Mouse (Mus musculus) bone marrow, adult 2 months (tissue): ENCODE measurements around the gene Chm.

Experiments used
- CTCF ChIP-seq: fragments of 200-500 bp; IDR thresholded peaks from 2 replicates; pipeline ENCODE4 v1.5.1; 2011; ENCODE audit warnings: low read length, control low read depth; ENCODE audit not compliant: control insufficient read depth, insufficient read depth
- POLR2A ChIP-seq: fragments of 200-500 bp; IDR thresholded peaks from 2 replicates; pipeline ENCODE4 v1.6.1; 2011; ENCODE audit warnings: low read depth, mild to moderate bottlenecking, control low read depth, low read length, borderline replicate concordance; ENCODE audit not compliant: control insufficient read depth

DNA sequence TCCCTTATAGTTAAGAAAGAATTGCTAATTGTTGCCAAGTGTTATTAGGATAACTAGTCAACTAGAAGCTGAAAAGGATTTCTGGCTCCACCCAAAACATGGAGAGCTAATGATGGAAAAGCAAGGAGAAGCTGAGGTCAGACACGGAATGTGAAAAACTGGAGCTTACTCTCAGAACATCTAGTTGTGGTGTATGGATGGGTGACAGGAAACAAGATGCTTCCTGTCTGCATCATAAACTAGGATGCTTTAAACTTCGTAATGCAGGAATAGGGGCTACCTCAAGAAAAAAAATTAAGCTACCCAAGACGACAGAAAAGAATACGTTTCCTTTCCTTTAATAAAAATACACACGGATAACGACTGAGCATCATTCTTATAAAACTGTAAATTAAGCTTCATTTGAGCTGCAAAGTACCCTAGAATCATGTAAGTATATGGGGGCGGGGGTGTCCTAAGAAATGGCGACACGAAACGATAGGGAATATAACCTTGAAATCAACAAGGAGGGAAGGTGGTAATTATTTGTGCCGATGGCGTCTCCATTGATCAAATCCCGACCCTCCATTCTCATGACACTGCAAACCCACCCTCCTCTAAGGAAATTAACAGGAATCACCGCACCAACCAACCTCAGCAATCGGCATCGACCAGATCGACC lies 618 bp downstream of the Chm start:
- no peak for TF ChIP-seq CTCF
- no peak for TF ChIP-seq POLR2A
